Mouse (Mus musculus): ENCODE measurements at regions not wholly inside any gene's neighbourhood (a gene's known extent, or its start where the extent isn't known, plus 50 kb on each side); places are given as distances from the start of the nearest gene placed in this dataset.
A peak's percentile ranks its signal among the peaks of the same experiment; 100 is the strongest.
"Not testable (repeated sequence)": the region's sequence is repeated elsewhere in the genome, so short reads cannot be mapped to it uniquely, and the experiment has no call there.

DNA sequence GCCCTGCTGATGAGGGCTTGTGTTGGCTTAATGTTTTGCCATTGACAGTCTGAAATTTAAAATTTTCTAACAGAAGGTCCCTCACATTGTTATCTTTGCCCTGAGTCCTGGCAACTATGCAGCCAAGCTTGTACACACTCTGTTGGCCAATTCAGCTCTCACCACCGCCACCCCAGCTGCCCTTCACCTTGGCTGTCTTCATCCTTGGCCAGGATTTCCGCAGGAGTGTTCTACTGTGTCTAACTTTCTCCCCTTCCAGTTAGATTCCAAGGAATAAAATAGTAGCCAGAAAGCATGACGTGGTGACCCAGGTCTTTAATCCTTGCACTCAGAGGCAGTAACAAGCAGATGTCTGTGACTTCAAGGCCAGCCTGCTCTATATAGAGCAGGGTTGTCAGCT is 87.4 kb downstream of the 1700129C05Rik start:
- no peaks in the 10 kb centered on the region for H3K36me3 ChIP-seq (ENCODE audit: insufficient read depth, low read length)
- no peaks in the 10 kb centered on the region for H3K9me3 ChIP-seq (replicated peaks; ENCODE audit: low read length)
- WGBS = 71% methylated on average over 3 of the region's 3 CpGs
- H3K27ac ChIP-seq = no peak overlapping the region
- no peak for DNase-seq (ENCODE audit: low spot score)
- H3K9ac ChIP-seq (ENCODE audit: low read depth, low read length) = no peak overlapping the region
- H3K27me3 ChIP-seq (ENCODE audit: insufficient read depth, low read length) = no peaks in the 10 kb centered on the region
- TF ChIP-seq CTCF (IDR thresholded peaks at IDR 0.05; ENCODE audit: low read depth) = no peak
- ATAC-seq (replicated peaks; ENCODE audit: low FRiP score, low read depth) = no peak
- no peak overlapping the region for H3K4me3 ChIP-seq (replicated peaks; ENCODE audit: low read depth, low read length)
- H3K4me1 ChIP-seq (replicated peaks; ENCODE audit: insufficient read depth, low read length) = no peaks in the 10 kb centered on the region
- no peak overlapping the region for H3K4me2 ChIP-seq (ENCODE audit: low read length)

DNA sequence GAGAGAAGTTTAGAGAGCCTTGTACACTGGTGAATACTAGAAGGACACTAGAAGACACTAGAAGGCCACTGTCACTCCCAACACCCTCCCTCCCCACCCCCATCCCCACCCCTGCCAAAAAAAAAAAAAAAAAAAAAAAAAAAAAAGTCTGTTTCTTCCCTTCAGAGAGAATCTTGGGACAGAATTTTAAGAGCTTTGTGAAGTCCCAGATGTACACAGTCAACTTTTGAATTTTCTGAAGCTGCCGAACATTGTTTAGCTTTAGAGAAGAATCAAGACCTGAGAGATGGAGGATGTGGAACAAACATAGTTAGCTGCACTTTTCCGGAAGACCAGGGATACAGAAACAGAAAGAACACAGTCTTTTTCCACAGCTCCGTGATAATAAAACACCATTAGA is 90.3 kb downstream of the 1700129C05Rik start:
- Histone ChIP-seq H3K9ac (ENCODE audit: low read depth, low read length) (no peak overlapping the region), H3K4me3 (replicated peaks; ENCODE audit: low read depth, low read length) (no peak overlapping the region), H3K27ac (no peak overlapping the region), H3K36me3 (ENCODE audit: insufficient read depth, low read length) (no peaks in the 10 kb centered on the region), H3K27me3 (ENCODE audit: insufficient read depth, low read length) (no peaks in the 10 kb centered on the region), H3K4me2 (ENCODE audit: low read length) (no peak overlapping the region), H3K9me3 (replicated peaks; ENCODE audit: low read length) (no peaks in the 10 kb centered on the region), H3K4me1 (replicated peaks; ENCODE audit: insufficient read depth, low read length) (no peaks in the 10 kb centered on the region)
- DNase-seq (ENCODE audit: low spot score) (no peak), ATAC-seq (replicated peaks; ENCODE audit: low FRiP score, low read depth) (no peak)
- TF ChIP-seq CTCF (IDR thresholded peaks at IDR 0.05; ENCODE audit: low read depth) = no peak
- WGBS = 91% methylated on average over 3 of the region's 3 CpGs

DNA sequence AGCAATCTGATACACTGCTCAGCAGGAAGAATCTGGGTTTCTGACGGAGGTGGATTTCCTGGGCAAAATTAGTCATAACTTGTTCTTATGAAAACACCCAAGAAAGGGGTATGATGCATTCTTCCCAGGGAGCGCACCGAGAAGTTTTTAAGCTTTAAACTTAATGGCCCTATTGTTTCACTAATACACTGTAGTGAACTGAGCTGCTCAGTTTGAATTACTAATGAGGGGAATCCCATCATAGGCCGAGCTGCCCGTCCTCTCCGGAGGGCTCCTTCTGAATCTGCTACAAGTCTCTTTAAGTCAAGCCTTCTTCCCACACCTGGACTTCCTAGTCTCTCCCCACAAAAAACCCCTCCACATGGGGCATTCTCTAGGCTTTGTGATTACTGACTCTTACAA is 91.2 kb downstream of the 1700129C05Rik start:
- Histone ChIP-seq H3K27me3 (ENCODE audit: insufficient read depth, low read length) (no peaks in the 10 kb centered on the region), H3K4me2 (ENCODE audit: low read length) (no peak overlapping the region), H3K27ac (no peak overlapping the region), H3K4me3 (replicated peaks; ENCODE audit: low read depth, low read length) (no peak overlapping the region), H3K9ac (ENCODE audit: low read depth, low read length) (no peak overlapping the region), H3K36me3 (ENCODE audit: insufficient read depth, low read length) (no peaks in the 10 kb centered on the region), H3K9me3 (replicated peaks; ENCODE audit: low read length) (no peaks in the 10 kb centered on the region), H3K4me1 (replicated peaks; ENCODE audit: insufficient read depth, low read length) (no peaks in the 10 kb centered on the region)
- DNase-seq (ENCODE audit: low spot score) = no peak
- no peak for ATAC-seq (replicated peaks; ENCODE audit: low FRiP score, low read depth)
- WGBS = 32% methylated on average over 6 of the region's 6 CpGs
- no peak for TF ChIP-seq CTCF (IDR thresholded peaks at IDR 0.05; ENCODE audit: low read depth)

DNA sequence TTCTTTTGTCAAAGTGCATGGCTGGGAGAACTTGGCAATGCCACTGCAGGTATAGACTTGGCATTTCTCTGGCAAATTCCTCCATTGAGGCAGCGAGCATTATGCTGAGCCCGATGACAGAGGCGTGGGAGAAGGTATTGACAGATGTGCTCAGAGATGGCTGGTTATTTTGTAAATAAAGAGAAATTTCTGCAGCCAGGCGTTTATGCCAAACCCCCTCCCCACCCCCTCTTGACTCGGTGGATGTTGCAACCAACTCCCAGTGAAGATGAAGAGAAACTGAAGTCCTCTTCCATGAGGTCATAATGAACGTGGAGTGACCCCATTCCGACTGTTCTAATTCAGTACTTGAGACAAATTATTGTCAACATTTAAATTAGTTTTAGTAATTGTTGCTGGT is 97.0 kb downstream of the 1700129C05Rik start:
- no peak for DNase-seq (ENCODE audit: low spot score)
- WGBS = 82% methylated on average over 7 of the region's 7 CpGs
- no peak for ATAC-seq (replicated peaks; ENCODE audit: low FRiP score, low read depth)

DNA sequence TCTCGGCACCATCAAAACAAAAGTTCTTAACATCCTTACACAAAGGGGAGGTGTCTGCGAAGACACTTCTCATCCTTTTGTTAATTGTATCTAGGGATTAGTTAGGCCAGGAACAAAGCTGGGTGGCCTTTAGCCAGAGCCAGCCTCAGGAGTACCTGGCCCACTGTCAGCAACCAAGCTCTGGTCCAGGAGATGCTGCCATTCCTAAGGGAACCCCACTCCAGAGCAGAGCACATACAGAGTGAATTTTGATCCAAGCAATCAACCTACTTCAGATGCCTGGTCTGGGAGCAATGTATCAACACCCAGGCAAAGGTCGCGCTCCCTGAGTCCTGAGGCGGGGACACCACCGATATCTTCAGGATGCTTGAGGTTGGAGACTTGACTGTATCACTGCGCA is 97.5 kb downstream of the 1700129C05Rik start:
- H3K27ac ChIP-seq = no peak overlapping the region
- no peak overlapping the region for H3K9ac ChIP-seq (ENCODE audit: low read depth, low read length)
- no peaks in the 10 kb centered on the region for H3K4me1 ChIP-seq (replicated peaks; ENCODE audit: insufficient read depth, low read length)
- ATAC-seq (replicated peaks; ENCODE audit: low FRiP score, low read depth) (no peak), DNase-seq (ENCODE audit: low spot score) (no peak)
- H3K9me3 ChIP-seq (replicated peaks; ENCODE audit: low read length) = no peaks in the 10 kb centered on the region
- 77% methylated on average over 7 of the region's 7 CpGs for WGBS
- no peak overlapping the region for H3K4me2 ChIP-seq (ENCODE audit: low read length)
- no peak overlapping the region for H3K4me3 ChIP-seq (replicated peaks; ENCODE audit: low read depth, low read length)
- H3K27me3 ChIP-seq (ENCODE audit: insufficient read depth, low read length) = no peaks in the 10 kb centered on the region
- TF ChIP-seq CTCF (IDR thresholded peaks at IDR 0.05; ENCODE audit: low read depth) = no peak
- H3K36me3 ChIP-seq (ENCODE audit: insufficient read depth, low read length) = no peaks in the 10 kb centered on the region

More for the DNA sequence above, 97.0 kb downstream of the 1700129C05Rik start:
- Histone ChIP-seq H3K4me1 (replicated peaks; ENCODE audit: insufficient read depth, low read length) (no peaks in the 10 kb centered on the region), H3K27ac (no peak overlapping the region), H3K4me3 (replicated peaks; ENCODE audit: low read depth, low read length) (no peak overlapping the region), H3K9me3 (replicated peaks; ENCODE audit: low read length) (no peaks in the 10 kb centered on the region), H3K4me2 (ENCODE audit: low read length) (no peak overlapping the region), H3K36me3 (ENCODE audit: insufficient read depth, low read length) (no peaks in the 10 kb centered on the region), H3K27me3 (ENCODE audit: insufficient read depth, low read length) (no peaks in the 10 kb centered on the region), H3K9ac (ENCODE audit: low read depth, low read length) (no peak overlapping the region)
- TF ChIP-seq CTCF (IDR thresholded peaks at IDR 0.05; ENCODE audit: low read depth) = no peak

DNA sequence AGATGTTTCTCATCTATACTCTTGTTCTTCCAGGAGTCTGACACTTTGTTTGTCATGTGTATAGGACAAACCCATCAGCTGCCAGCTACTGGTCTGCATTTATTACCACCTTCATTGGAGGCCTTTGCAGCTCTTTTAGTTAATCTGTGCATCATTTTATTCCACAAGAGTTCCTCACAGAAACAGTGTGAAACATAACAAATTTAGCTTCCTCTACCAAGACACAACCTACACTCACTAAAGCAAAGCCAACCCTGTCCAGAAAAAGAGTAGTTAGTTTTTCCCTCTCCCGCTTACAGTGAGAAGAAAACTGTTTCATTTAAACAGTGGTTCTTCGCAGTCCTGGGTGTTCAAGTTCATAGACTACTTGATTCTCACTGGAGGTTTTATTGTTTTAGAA is 100.5 kb downstream of the 1700129C05Rik start:
- no peak overlapping the region for H3K9ac ChIP-seq (ENCODE audit: low read depth, low read length)
- H3K27ac ChIP-seq = no peak overlapping the region
- TF ChIP-seq CTCF (IDR thresholded peaks at IDR 0.05; ENCODE audit: low read depth) = no peak
- H3K4me3 ChIP-seq (replicated peaks; ENCODE audit: low read depth, low read length) = no peak overlapping the region
- H3K36me3 ChIP-seq (ENCODE audit: insufficient read depth, low read length) = no peaks in the 10 kb centered on the region
- no peaks in the 10 kb centered on the region for H3K27me3 ChIP-seq (ENCODE audit: insufficient read depth, low read length)
- no peak for ATAC-seq (replicated peaks; ENCODE audit: low FRiP score, low read depth)
- H3K4me2 ChIP-seq (ENCODE audit: low read length) = no peak overlapping the region
- 93% methylated on average over 2 of the region's 2 CpGs for WGBS
- no peak for DNase-seq (ENCODE audit: low spot score)
- no peaks in the 10 kb centered on the region for H3K4me1 ChIP-seq (replicated peaks; ENCODE audit: insufficient read depth, low read length)
- H3K9me3 ChIP-seq (replicated peaks; ENCODE audit: low read length) = no peaks in the 10 kb centered on the region

DNA sequence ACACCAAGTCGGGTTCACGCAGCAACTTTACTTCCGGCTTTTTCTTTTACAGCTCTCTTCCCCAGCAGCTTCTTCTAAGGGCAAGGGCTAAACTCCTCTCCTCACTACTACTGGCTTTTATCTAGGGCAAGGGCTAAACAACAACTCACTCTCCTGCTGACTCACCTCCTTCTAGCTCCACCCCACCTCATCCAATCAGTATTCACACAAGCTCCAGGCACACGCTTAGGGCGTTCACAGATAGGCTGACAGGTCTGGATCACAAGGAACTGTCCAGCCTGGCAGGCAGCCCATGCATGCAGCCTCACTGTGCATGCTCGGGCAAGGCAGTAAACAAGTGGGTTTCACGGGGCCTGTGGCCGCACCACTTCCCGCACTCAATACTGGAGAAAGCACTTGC is 116.9 kb downstream of the 1700129C05Rik start:
- H3K9me3 ChIP-seq (replicated peaks; ENCODE audit: low read length); H3K36me3 ChIP-seq (ENCODE audit: insufficient read depth, low read length); H3K4me1 ChIP-seq (replicated peaks; ENCODE audit: insufficient read depth, low read length); H3K9ac ChIP-seq (ENCODE audit: low read depth, low read length); H3K4me3 ChIP-seq (replicated peaks; ENCODE audit: low read depth, low read length); H3K27ac ChIP-seq; H3K27me3 ChIP-seq (ENCODE audit: insufficient read depth, low read length); H3K4me2 ChIP-seq (ENCODE audit: low read length); DNase-seq (ENCODE audit: low spot score): not testable (repeated sequence)
- 0 out of 2 replicates have a peak, but pooled peaks have one; percentile 33 for ATAC-seq (replicated peaks; ENCODE audit: low FRiP score, low read depth)
- 69% methylated on average over 9 of the region's 9 CpGs for WGBS

All from kidney, postnatal 0 days (tissue).